Comparison of ENCODE assay signal across 8 mouse cellular contexts in genomic region chr2:35582341-35582941, GRCm38 (mm10). TPM values are rescaled to one million over a fixed set of nuclear protein-coding genes. Genes with fewer than 3 reads are reported as not detected.
A peak's percentile ranks its signal among the peaks of the same experiment; 100 is the strongest.
DNase-seq lines count a peak whose midpoint lies in the region; ATAC-seq and TF ChIP-seq lines count a peak whose summit lies in the region.

No protein-coding gene starts in this region.

- H3K4me1 ChIP-seq in ES-Bruce4 (ENCODE audit: control insufficient read depth, insufficient read depth, low read length): peaks cover 3% of the 10 kb centered on the region
- peaks cover 20% of the 10 kb centered on the region for H3K4me1 ChIP-seq in forebrain, embryonic 15.5 days
- peaks cover 36% of the 10 kb centered on the region for H3K4me1 ChIP-seq in lung, embryonic 15.5 days

- H3K27me3 ChIP-seq in ES-Bruce4 (ENCODE audit: control insufficient read depth, insufficient read depth, low read length, poor library complexity, severe bottlenecking): peaks cover 2% of the 10 kb centered on the region; the same call in 1 of the 2 replicates
- peaks cover 34% of the 10 kb centered on the region; the same call in 1 of the 2 replicates for H3K27me3 ChIP-seq in forebrain, embryonic 15.5 days
- peaks cover 25% of the 10 kb centered on the region; the same call in 1 of the 2 replicates for H3K27me3 ChIP-seq in lung, embryonic 15.5 days

- no peak for TF ChIP-seq POLR2A in ES-Bruce4 (IDR thresholded peaks at IDR 0.05; ENCODE audit: insufficient read depth, low read length)

- no peaks in the 10 kb centered on the region for H3K9me3 ChIP-seq in ES-Bruce4 (replicated peaks; ENCODE audit: control insufficient read depth, insufficient read depth, low read length, poor library complexity, severe bottlenecking)
- H3K9me3 ChIP-seq in forebrain, embryonic 15.5 days: no peaks in the 10 kb centered on the region
- H3K9me3 ChIP-seq in lung, embryonic 15.5 days: no peaks in the 10 kb centered on the region

- peak; percentile 65; the same call in 1 of the 2 replicates for ATAC-seq in cerebellum, adult (ENCODE audit: insufficient number of reproducible peaks, low FRiP score, low TSS enrichment)
- 0 out of 2 replicates have a peak, but pooled peaks have one; percentile 46 for ATAC-seq in forebrain, embryonic 15.5 days (replicated peaks)
- peak; percentile 71 for ATAC-seq in lung, embryonic 15.5 days (ENCODE audit: borderline replicate concordance, extremely low read depth, low FRiP score, low TSS enrichment)
- no peak for ATAC-seq in inflammation-experienced regulatory T-cells, adult 6 months

- H3K36me3 ChIP-seq in ES-Bruce4 (ENCODE audit: control insufficient read depth, insufficient read depth, low read length, poor library complexity, severe bottlenecking): no peaks in the 10 kb centered on the region
- no peaks in the 10 kb centered on the region for H3K36me3 ChIP-seq in forebrain, embryonic 15.5 days
- H3K36me3 ChIP-seq in lung, embryonic 15.5 days: no peaks in the 10 kb centered on the region

- intact Hi-C loops in heart, postnatal 25 days (cut with DNase I): loop anchor here (2.0 kb wide), 1 partner anchor 38 kb away; no protein-coding TSS in a partner anchor

- DNase-seq in heart, postnatal 25 days (ENCODE audit: low spot score): peak; percentile 64
- DNase-seq in layer of hippocampus, adult 2 months (ENCODE audit: low spot score in 2 of 2): peak; percentile 30 to 57
- peak; percentile 46 for DNase-seq in right cerebral cortex, adult 18-20 months

- peak overlapping the region; percentile 68 for H3K4me3 ChIP-seq in ES-Bruce4 (ENCODE audit: low read depth, low read length)
- H3K4me3 ChIP-seq in forebrain, embryonic 15.5 days: peak overlapping the region; percentile 47
- peak overlapping the region; percentile 51 for H3K4me3 ChIP-seq in layer of hippocampus, adult 2 months
- H3K4me3 ChIP-seq in lung, embryonic 15.5 days: peak overlapping the region; percentile 54

- no peak for TF ChIP-seq EP300 in ES-Bruce4 (IDR thresholded peaks at IDR 0.05; ENCODE audit: insufficient read depth, low read depth, low read length)

- no peak for TF ChIP-seq CTCF in ES-Bruce4 (IDR thresholded peaks at IDR 0.05; ENCODE audit: low read depth, low read length)
- no peak for TF ChIP-seq CTCF in layer of hippocampus, adult 2 months (conservative IDR thresholded peaks at IDR 0.05)

- peak overlapping the region; percentile 85 for H3K4me2 ChIP-seq in forebrain, embryonic 15.5 days (replicated peaks)
- peak overlapping the region; percentile 94 for H3K4me2 ChIP-seq in lung, embryonic 15.5 days

- H3K27ac ChIP-seq in ES-Bruce4 (ENCODE audit: insufficient read depth, low read length): no peak overlapping the region
- no peak overlapping the region for H3K27ac ChIP-seq in forebrain, embryonic 15.5 days (replicated peaks)
- peak overlapping the region; percentile 37; the same call in 1 of the 2 replicates for H3K27ac ChIP-seq in layer of hippocampus, adult 2 months
- H3K27ac ChIP-seq in lung, embryonic 15.5 days: peak overlapping the region; percentile 97

- WGBS in forebrain, embryonic 15.5 days: under 1% methylated on average over 42 of the region's 46 CpGs
- 1% methylated on average over 46 of the region's 46 CpGs for WGBS in lung, embryonic 15.5 days

- peak overlapping the region; percentile 71 for H3K9ac ChIP-seq in ES-Bruce4 (ENCODE audit: low read depth, poor library complexity, severe bottlenecking)
- H3K9ac ChIP-seq in forebrain, embryonic 15.5 days (replicated peaks): peak overlapping the region; percentile 50
- H3K9ac ChIP-seq in lung, embryonic 15.5 days: peak overlapping the region; percentile 69

RNA-seq across cellular contexts. Expression of gene Dab2ip, which starts 24.4 kb away (rescaled TPM):
- 29.4 and 37.3 TPM in 2 replicates for polyA plus RNA-seq in ES-Bruce4 (2011; ENCODE audit: insufficient read depth, insufficient read length, low read depth, missing spikeins)
- 66.6 and 97.0 TPM in 2 replicates for polyA plus RNA-seq in forebrain, embryonic 15.5 days (2015; fragmentation: Nextera tagmentation; extraction: Ambion mirVana)
- 10 to 100 TPM; 46.0 to 52.1 TPM for total RNA-seq in heart, postnatal 25 days (2021)
- 100 to 1,000 TPM in 1 of 2 experiments, 10 to 100 TPM in 1; 96.3 to 103 TPM for total RNA-seq in layer of hippocampus, adult 2 months (2021)
- polyA plus RNA-seq in lung, embryonic 15.5 days (2015; fragmentation: Nextera tagmentation; extraction: Ambion mirVana): 54.2 and 60.2 TPM in 2 replicates
- polyA plus RNA-seq in inflammation-experienced regulatory T-cells, adult 6 months (2017; shearing (Covaris generic)): under 1 TPM; 0.46 to 0.69 (median 0.54) TPM

Comparison
In these comparisons a context has a peak if more than half of its experiments do, and no peak if none do; other contexts are left out.
1. H3K27ac ChIP-seq: peak in layer of hippocampus, adult 2 months (single experiment) and lung, embryonic 15.5 days (single experiment); none in ES-Bruce4 (single experiment) and forebrain, embryonic 15.5 days (single experiment).
2. RNA of gene Dab2ip, which starts 24.4 kb away (polyA plus RNA-seq): 66.6 to 97.0 TPM in forebrain, embryonic 15.5 days, 54.2 to 60.2 TPM in lung, embryonic 15.5 days and 29.4 to 37.3 TPM in ES-Bruce4; 0.46 to 0.69 TPM in inflammation-experienced regulatory T-cells, adult 6 months; every median in the first group is over 10 times any median in the second.
3. Peak in every context shown above with its lines, with median percentiles within 50 percentile points of each other: H3K4me3 ChIP-seq, H3K9ac ChIP-seq and DNase-seq.